Mouse (Mus musculus) liver (tissue): ENCODE data around the gene Ptpn11.

ENCODE experiments used
- DNase-seq: peaks from one replicate; pipeline ENCODE4 v3.0.0-alpha.2; 2020; ENCODE audit warnings: mixed read lengths

Ptpn11 gene

DNA sequence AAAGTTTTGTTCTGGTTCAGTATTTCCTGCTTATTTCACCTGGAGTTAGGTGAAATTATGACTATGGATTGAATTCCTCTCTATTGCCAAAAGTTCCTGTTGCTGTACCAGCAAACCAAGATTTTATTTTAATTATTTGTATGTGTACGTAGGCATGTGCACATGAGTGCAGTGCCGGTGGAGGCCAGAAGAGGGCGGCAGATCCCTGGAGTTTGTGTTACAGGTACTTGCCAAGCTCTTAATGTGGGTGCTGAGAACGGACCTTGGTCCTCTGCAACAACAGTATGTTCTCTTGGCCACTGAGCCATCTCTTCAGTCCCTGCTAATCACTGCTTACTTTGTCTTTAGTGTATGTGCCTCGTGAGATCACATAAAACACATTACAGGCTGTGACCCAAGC is 109.4 kb downstream of the Ptpn11 start:
- DNase-seq = peak; percentile 7
